Mouse (Mus musculus): Measurements from ENCODE around the gene Ndufa5. TPM values are rescaled to one million over a fixed set of nuclear protein-coding genes. Genes with fewer than 3 reads are reported as not detected.

Gene Ndufa5
- polyA plus RNA-seq, 1 experiment, result 1.3 TPM

GRCm38 (mm10) chr6:24564886-24565285 lies 37.1 kb upstream of the Ndufa5 start:
- TF ChIP-seq CTCF (IDR thresholded peaks at IDR 0.05; ENCODE audit: extremely low read depth, insufficient read length, insufficient replicate concordance, low read depth, low read length), result no peak
- no peak for TF ChIP-seq POLR2A (IDR thresholded peaks at IDR 0.05; ENCODE audit: low read depth, low read length)
- no peaks in the 10 kb centered on the region for H3K36me3 ChIP-seq (ENCODE audit: control insufficient read depth, insufficient read depth, low read length)

DNA sequence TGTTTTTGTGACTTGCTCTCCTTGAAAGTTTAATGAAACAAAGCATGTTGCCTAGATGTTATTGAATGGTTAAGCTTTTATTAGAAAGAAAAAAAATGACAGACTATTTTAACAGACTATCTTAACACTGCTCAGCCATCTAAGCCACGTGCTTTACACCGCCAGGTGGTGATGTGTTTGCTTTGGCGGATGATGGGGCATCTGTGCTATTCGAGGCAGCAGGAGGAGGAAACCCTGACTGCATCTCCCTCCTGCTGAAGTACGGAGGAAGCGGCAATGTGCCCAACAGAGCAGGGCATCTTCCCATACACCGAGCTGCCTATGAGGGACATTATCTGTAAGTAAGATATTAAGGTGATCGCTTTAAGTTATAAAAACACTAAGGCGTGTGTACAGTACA lies 36.3 kb upstream of the Ndufa5 start:
- TF ChIP-seq POLR2A (IDR thresholded peaks at IDR 0.05; ENCODE audit: low read depth, low read length) (no peak), CTCF (IDR thresholded peaks at IDR 0.05; ENCODE audit: extremely low read depth, insufficient read length, insufficient replicate concordance, low read depth, low read length) (no peak)
- WGBS, result 64% methylated on average over 9 of the region's 9 CpGs
- H3K27me3 ChIP-seq (ENCODE audit: control insufficient read depth, insufficient read depth, low read length), result no peaks in the 10 kb centered on the region
- no peak overlapping the region for H3K4me3 ChIP-seq (ENCODE audit: low read depth, low read length)
- H3K4me1 ChIP-seq (ENCODE audit: control insufficient read depth, insufficient read depth, insufficient read length, low read length), result no peaks in the 10 kb centered on the region
- no peak overlapping the region for H3K27ac ChIP-seq (ENCODE audit: insufficient read depth, low read depth, low read length)
- no peaks in the 10 kb centered on the region for H3K36me3 ChIP-seq (ENCODE audit: control insufficient read depth, insufficient read depth, low read length)

More at GRCm38 (mm10) chr6:24564886-24565285, 37.1 kb upstream of the Ndufa5 start:
- H3K27ac ChIP-seq (ENCODE audit: insufficient read depth, low read depth, low read length), result no peak overlapping the region
- 74% methylated on average over 1 of the region's 1 CpGs for WGBS
- H3K4me3 ChIP-seq (ENCODE audit: low read depth, low read length), result no peak overlapping the region
- no peaks in the 10 kb centered on the region for H3K27me3 ChIP-seq (ENCODE audit: control insufficient read depth, insufficient read depth, low read length)
- H3K4me1 ChIP-seq (ENCODE audit: control insufficient read depth, insufficient read depth, insufficient read length, low read length), result no peaks in the 10 kb centered on the region

DNA sequence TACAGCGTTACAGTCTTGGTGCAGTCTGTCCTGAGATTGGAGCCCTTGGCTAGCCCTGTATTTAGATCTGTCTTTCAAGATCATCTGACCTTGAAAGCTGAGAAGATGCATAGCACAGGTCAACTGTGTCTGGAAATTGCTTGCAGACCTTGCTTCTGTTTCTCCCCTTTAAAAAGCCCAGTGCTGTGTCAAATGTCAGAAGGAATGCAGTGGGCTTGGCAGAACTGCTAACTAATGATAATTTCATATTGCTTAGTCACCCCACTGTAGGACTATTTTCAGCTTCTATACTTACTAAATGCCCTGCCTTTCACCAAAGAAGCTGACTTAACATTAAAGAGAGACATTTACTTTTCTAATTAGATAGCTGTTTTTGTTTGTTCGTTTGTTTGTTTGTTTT lies 27.7 kb upstream of the Ndufa5 start:
- Histone ChIP-seq H3K27me3 (ENCODE audit: control insufficient read depth, insufficient read depth, low read length) (no peaks in the 10 kb centered on the region), H3K4me1 (ENCODE audit: control insufficient read depth, insufficient read depth, insufficient read length, low read length) (no peaks in the 10 kb centered on the region), H3K36me3 (ENCODE audit: control insufficient read depth, insufficient read depth, low read length) (no peaks in the 10 kb centered on the region), H3K27ac (ENCODE audit: insufficient read depth, low read depth, low read length) (no peak overlapping the region), H3K4me3 (ENCODE audit: low read depth, low read length) (no peak overlapping the region)
- TF ChIP-seq POLR2A (IDR thresholded peaks at IDR 0.05; ENCODE audit: low read depth, low read length), result no peak
- no peak for TF ChIP-seq CTCF (IDR thresholded peaks at IDR 0.05; ENCODE audit: extremely low read depth, insufficient read length, insufficient replicate concordance, low read depth, low read length)
- 79% methylated on average over 2 of the region's 2 CpGs for WGBS

GRCm38 (mm10) chr6:24554427-24555086 lies 26.7 kb upstream of the Ndufa5 start:
- Histone ChIP-seq H3K27ac (ENCODE audit: insufficient read depth, low read depth, low read length) (no peak overlapping the region), H3K27me3 (ENCODE audit: control insufficient read depth, insufficient read depth, low read length) (no peaks in the 10 kb centered on the region), H3K36me3 (ENCODE audit: control insufficient read depth, insufficient read depth, low read length) (no peaks in the 10 kb centered on the region), H3K4me3 (ENCODE audit: low read depth, low read length) (no peak overlapping the region), H3K4me1 (ENCODE audit: control insufficient read depth, insufficient read depth, insufficient read length, low read length) (no peaks in the 10 kb centered on the region)
- WGBS, result 39% methylated on average over 11 of the region's 11 CpGs
- TF ChIP-seq CTCF (IDR thresholded peaks at IDR 0.05; ENCODE audit: extremely low read depth, insufficient read length, insufficient replicate concordance, low read depth, low read length) (no peak), POLR2A (IDR thresholded peaks at IDR 0.05; ENCODE audit: low read depth, low read length) (no peak)

- TF ChIP-seq POLR2A (IDR thresholded peaks at IDR 0.05; ENCODE audit: low read depth, low read length) (no peak), CTCF (IDR thresholded peaks at IDR 0.05; ENCODE audit: extremely low read depth, insufficient read length, insufficient replicate concordance, low read depth, low read length) (no peak)
- Histone ChIP-seq H3K27ac (ENCODE audit: insufficient read depth, low read depth, low read length) (no peak overlapping the region), H3K27me3 (ENCODE audit: control insufficient read depth, insufficient read depth, low read length) (no peaks in the 10 kb centered on the region), H3K36me3 (ENCODE audit: control insufficient read depth, insufficient read depth, low read length) (no peaks in the 10 kb centered on the region), H3K4me3 (ENCODE audit: low read depth, low read length) (no peak overlapping the region), H3K4me1 (ENCODE audit: control insufficient read depth, insufficient read depth, insufficient read length, low read length) (no peaks in the 10 kb centered on the region)
- WGBS, result 63% methylated on average over 7 of the region's 7 CpGs
These were observed 24.2 kb upstream of the Ndufa5 start for GRCm38 (mm10) chr6:24552046-24552445.

DNA sequence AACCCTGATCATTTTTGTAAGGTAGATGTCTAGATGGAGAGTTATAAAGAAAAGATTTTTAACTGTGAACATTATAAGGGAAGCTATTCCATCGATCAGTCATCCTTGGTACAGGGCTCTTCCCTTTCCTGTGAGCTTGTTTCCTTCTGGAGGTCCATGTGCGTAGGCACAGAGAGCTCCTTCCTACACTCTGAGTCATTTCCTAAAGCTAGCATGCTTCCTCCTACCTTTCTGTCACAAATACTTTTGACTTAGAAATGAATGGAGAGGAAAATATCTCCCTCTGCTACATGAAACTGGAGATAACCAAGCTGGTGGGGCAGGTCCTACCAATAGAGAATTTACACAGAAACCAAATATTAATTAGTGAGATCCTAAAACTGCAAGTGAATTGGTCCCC lies 22.0 kb upstream of the Ndufa5 start:
- TF ChIP-seq CTCF (IDR thresholded peaks at IDR 0.05; ENCODE audit: extremely low read depth, insufficient read length, insufficient replicate concordance, low read depth, low read length) (no peak), POLR2A (IDR thresholded peaks at IDR 0.05; ENCODE audit: low read depth, low read length) (no peak)
- H3K27ac ChIP-seq (ENCODE audit: insufficient read depth, low read depth, low read length), result no peak overlapping the region
- WGBS, result 76% methylated on average over 2 of the region's 2 CpGs
- no peaks in the 10 kb centered on the region for H3K36me3 ChIP-seq (ENCODE audit: control insufficient read depth, insufficient read depth, low read length)
- H3K4me3 ChIP-seq (ENCODE audit: low read depth, low read length), result no peak overlapping the region
- H3K4me1 ChIP-seq (ENCODE audit: control insufficient read depth, insufficient read depth, insufficient read length, low read length), result peaks cover 4% of the 10 kb centered on the region; the same call in 1 of the 2 replicates
- no peaks in the 10 kb centered on the region for H3K27me3 ChIP-seq (ENCODE audit: control insufficient read depth, insufficient read depth, low read length)

GRCm38 (mm10) chr6:24546716-24547420 lies 19.1 kb upstream of the Ndufa5 start:
- TF ChIP-seq CTCF (IDR thresholded peaks at IDR 0.05; ENCODE audit: extremely low read depth, insufficient read length, insufficient replicate concordance, low read depth, low read length) (no peak), POLR2A (IDR thresholded peaks at IDR 0.05; ENCODE audit: low read depth, low read length) (no peak)
- WGBS, result 15% methylated on average over 1 of the region's 1 CpGs
- H3K36me3 ChIP-seq (ENCODE audit: control insufficient read depth, insufficient read depth, low read length), result no peaks in the 10 kb centered on the region
- H3K27ac ChIP-seq (ENCODE audit: insufficient read depth, low read depth, low read length), result no peak overlapping the region
- H3K4me3 ChIP-seq (ENCODE audit: low read depth, low read length), result no peak overlapping the region
- H3K4me1 ChIP-seq (ENCODE audit: control insufficient read depth, insufficient read depth, insufficient read length, low read length), result peaks cover 4% of the 10 kb centered on the region; the same call in 1 of the 2 replicates
- no peaks in the 10 kb centered on the region for H3K27me3 ChIP-seq (ENCODE audit: control insufficient read depth, insufficient read depth, low read length)

Measured in small intestine, adult 2 months (tissue).